Comparison of ENCODE assay signal across 25 mouse cellular contexts in the genomic region with DNA sequence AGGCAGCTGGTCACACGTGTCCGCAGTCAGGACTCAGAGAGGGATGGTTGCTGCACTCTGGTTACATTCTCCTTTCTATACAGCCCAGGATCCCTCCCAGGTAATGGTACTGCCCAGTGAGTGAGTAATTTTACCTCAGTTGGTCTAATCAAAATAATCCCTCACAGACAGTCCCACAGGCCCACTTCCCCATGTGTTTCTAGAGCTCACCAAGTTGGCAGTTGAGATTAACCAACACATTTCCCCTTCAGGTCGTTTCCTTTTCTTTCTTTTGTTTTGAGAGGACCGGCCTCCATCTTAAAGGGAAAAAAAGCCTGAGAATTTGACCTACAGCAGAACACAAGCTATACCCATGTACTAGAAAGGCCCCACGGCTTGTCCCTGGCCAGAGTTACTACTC. TPM values are rescaled to one million over a fixed set of nuclear protein-coding genes. Genes with fewer than 3 reads are reported as not detected.
"Had no signal": no experiment of that assay in that cellular context is flagged by ENCODE, and none has a peak within 500 bp of the region (broad histone marks: within the 10 kb centered on the region; RNA-seq: fewer than 3 reads in every experiment).

No protein-coding gene starts in this region.

- H3K4me3 ChIP-seq: heart, embryonic 10.5 days; heart, embryonic 12.5 days; hindbrain, embryonic 13.5 days; hindbrain, embryonic 15.5 days; kidney, embryonic 15.5 days; left cerebral cortex, adult 2 months; limb, embryonic 13.5 days; limb, embryonic 15.5 days; liver, embryonic 12.5 days had no signal

- DNase-seq: gastrocnemius, postnatal 14 days; gastrocnemius, postnatal 36 days; heart, adult 18-20 months; heart, postnatal 14 days; heart, postnatal 36 days; kidney, adult 11 months; kidney, adult 2 months; kidney, adult 9 months; kidney, postnatal 14 days; kidney, postnatal 36 days; left cerebral cortex, postnatal 4 days had no signal

- H3K4me1 ChIP-seq: heart, embryonic 12.5 days had no signal

- H3K27me3 ChIP-seq: heart, embryonic 12.5 days; hindbrain, embryonic 15.5 days; kidney, embryonic 15.5 days; limb, embryonic 13.5 days; limb, embryonic 15.5 days; liver, embryonic 12.5 days had no signal

- H3K9me3 ChIP-seq: heart, embryonic 10.5 days; heart, embryonic 12.5 days; hindbrain, embryonic 13.5 days; hindbrain, embryonic 15.5 days; kidney, embryonic 15.5 days; limb, embryonic 13.5 days; limb, embryonic 15.5 days; liver, embryonic 12.5 days had no signal

- H3K36me3 ChIP-seq: heart, embryonic 10.5 days; heart, embryonic 12.5 days; hindbrain, embryonic 13.5 days; hindbrain, embryonic 15.5 days; kidney, embryonic 15.5 days; limb, embryonic 13.5 days; limb, embryonic 15.5 days; liver, embryonic 12.5 days had no signal

- H3K9ac ChIP-seq: heart, embryonic 12.5 days; hindbrain, embryonic 13.5 days; hindbrain, embryonic 15.5 days; kidney, embryonic 15.5 days; limb, embryonic 13.5 days; limb, embryonic 15.5 days; liver, embryonic 12.5 days; liver, embryonic 14.5 days had no signal

- H3K27ac ChIP-seq: heart, embryonic 10.5 days; hindbrain, embryonic 13.5 days; hindbrain, embryonic 15.5 days; hindbrain, postnatal 0 days; kidney, embryonic 15.5 days; kidney, postnatal 0 days; left cerebral cortex, adult 2 months; limb, embryonic 13.5 days; limb, embryonic 15.5 days; liver, embryonic 12.5 days; liver, embryonic 14.5 days had no signal

- ATAC-seq: hindbrain, postnatal 0 days; intestine, embryonic 16.5 days; liver, embryonic 12.5 days had no signal

- H3K4me2 ChIP-seq: heart, embryonic 12.5 days; hindbrain, embryonic 13.5 days; hindbrain, embryonic 15.5 days; kidney, embryonic 15.5 days; limb, embryonic 13.5 days; limb, embryonic 15.5 days; liver, embryonic 12.5 days had no signal

RNA-seq across cellular contexts. Expression of a gene that starts 39.5 kb away (rescaled TPM):
- total RNA-seq: hematopoietic stem cell, adult 5-6 weeks had no signal
